Mouse (Mus musculus) kidney, embryonic 16.5 days (tissue): ENCODE data around the gene Ctdspl. TPM values are rescaled to one million over a fixed set of nuclear protein-coding genes. Genes with fewer than 3 reads are reported as not detected.
A peak's percentile ranks its signal among the peaks of the same experiment; 100 is the strongest.

Experiments
- ATAC-seq: fragments of 200-750 bp; cut with Nextera tagmentation; 2 replicates; pipeline ENCODE4 v1.8.0; 2017; ENCODE audit warnings: moderate TSS enrichment; ENCODE audit not compliant: low FRiP score, low TSS enrichment
- H3K27ac ChIP-seq: fragments of 300-500 bp; sonication (generic); 2 replicates; pipeline ENCODE4 v1.5.1; 2014; ENCODE audit warnings: low read length
- H3K27me3 ChIP-seq: fragments of 300-500 bp; sonication (generic); 2 replicates; pipeline ENCODE4 v1.6.1; 2014; ENCODE audit warnings: low read length, control low read depth, mixed read lengths; ENCODE audit not compliant: insufficient read depth
- H3K36me3 ChIP-seq: fragments of 300-500 bp; sonication (generic); 2 replicates; pipeline ENCODE4 v1.6.1; 2014; ENCODE audit warnings: low read length, control low read depth, mixed read lengths; ENCODE audit not compliant: insufficient read depth
- H3K4me1 ChIP-seq: fragments of 300-500 bp; sonication (generic); 2 replicates; pipeline ENCODE4 v1.6.1; 2014; ENCODE audit warnings: low read length, control low read depth, mixed read lengths; ENCODE audit not compliant: insufficient read depth
- H3K4me2 ChIP-seq: fragments of 300-500 bp; sonication (generic); replicated peaks from 2 replicates; pipeline ENCODE4 v1.6.1; 2014; ENCODE audit warnings: low read depth, low read length
- H3K4me3 ChIP-seq: fragments of 300-500 bp; sonication (generic); 2 replicates; pipeline ENCODE4 v1.5.1; 2014; ENCODE audit warnings: mild to moderate bottlenecking, low read length
- H3K9ac ChIP-seq: fragments of 300-500 bp; sonication (generic); replicated peaks from 2 replicates; pipeline ENCODE4 v1.6.1; 2014; ENCODE audit warnings: low read length
- H3K9me3 ChIP-seq: fragments of 300-500 bp; sonication (generic); 2 replicates; pipeline ENCODE4 v1.6.1; 2016; ENCODE audit warnings: low read length, control low read depth
- WGBS: fragments of 180-500 bp; shearing (Covaris S2); extraction: QIAGEN DNeasy Blood & Tissue Kit; methylation state at CpG from one replicate; pipeline ENCODE4 v1.1.7; 2014; 5-methylcytosine and 5-hydroxymethylcytosine counted together
- polyA plus RNA-seq: library from polyadenylated mRNA; unstranded; fragments of >200 nt; fragmentation: Nextera tagmentation; extraction: Ambion mirVana; gene quantifications from 2 replicates; pipeline ENCODE4 v1.2.1, GENCODE M21; 2015

The Ctdspl gene
- polyA plus RNA-seq, 1 experiment from 2014 or later = 27.5 TPM

DNA sequence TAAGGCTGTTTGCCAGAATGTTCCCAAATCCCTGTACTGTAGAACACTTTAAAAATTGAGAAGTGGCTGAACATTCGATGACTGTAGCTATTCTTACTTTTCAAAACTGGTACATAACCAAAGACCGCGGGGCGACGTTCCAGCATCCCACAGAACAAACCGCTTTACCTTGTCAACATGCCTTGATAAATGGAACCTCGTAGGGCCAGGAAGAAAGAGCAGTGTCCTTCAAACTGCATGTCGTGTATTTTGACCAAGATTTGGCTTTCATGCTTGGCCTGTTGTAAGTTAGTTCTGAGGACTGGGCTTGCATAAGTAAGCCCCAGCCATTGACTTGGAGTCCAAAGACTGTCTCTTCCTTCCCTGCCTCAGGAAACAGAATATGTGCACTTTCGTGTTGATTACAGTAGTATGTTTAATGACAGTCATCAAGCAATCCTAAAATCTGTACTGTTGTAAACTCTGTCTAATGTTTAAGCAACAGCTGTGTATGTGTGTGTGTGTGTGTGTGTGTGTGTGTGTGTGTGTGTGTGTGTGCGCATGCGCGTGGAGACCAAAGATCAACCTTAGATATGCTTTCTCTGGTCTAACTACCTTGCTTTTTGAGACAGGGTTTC is 14.4 kb downstream of the Ctdspl start:
- Histone ChIP-seq H3K4me1 (peaks cover 49% of the 10 kb centered on the region), H3K9me3 (no peaks in the 10 kb centered on the region), H3K27me3 (no peaks in the 10 kb centered on the region), H3K36me3 (no peaks in the 10 kb centered on the region), H3K4me2 (no peak overlapping the region), H3K27ac (peak overlapping the region; percentile 61; the same call in 1 of the 2 replicates), H3K4me3 (no peak overlapping the region), H3K9ac (no peak overlapping the region)
- ATAC-seq = no peak
- WGBS = 77% methylated on average over 12 of the region's 12 CpGs

DNA sequence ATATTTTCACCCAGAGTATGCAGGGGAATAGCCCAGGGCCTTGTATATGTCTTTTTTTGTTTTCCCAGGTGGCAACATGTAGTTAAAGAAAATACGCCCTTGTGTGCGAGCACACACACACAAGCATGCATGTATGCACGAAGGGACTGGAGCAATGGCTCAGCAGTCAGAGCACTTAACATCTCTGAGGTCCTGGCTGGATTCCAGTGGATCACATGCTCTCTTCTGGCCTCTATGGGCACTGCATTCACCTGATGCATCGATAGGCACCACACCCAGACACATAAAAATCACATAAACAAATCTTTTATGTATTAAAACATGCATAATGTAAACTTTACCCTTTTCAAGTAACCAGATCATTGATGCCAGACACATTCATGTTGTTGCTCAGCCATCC is 15.8 kb downstream of the Ctdspl start:
- Histone ChIP-seq H3K4me3 (no peak overlapping the region), H3K27me3 (no peaks in the 10 kb centered on the region), H3K9ac (no peak overlapping the region), H3K4me1 (peaks cover 38% of the 10 kb centered on the region), H3K9me3 (no peaks in the 10 kb centered on the region), H3K4me2 (no peak overlapping the region), H3K36me3 (no peaks in the 10 kb centered on the region), H3K27ac (no peak overlapping the region)
- 77% methylated on average over 4 of the region's 4 CpGs for WGBS
- ATAC-seq = no peak

- no peak overlapping the region for H3K4me3 ChIP-seq
- no peaks in the 10 kb centered on the region for H3K9me3 ChIP-seq
- 58% methylated on average over 5 of the region's 5 CpGs for WGBS
- peaks cover 32% of the 10 kb centered on the region for H3K4me1 ChIP-seq
- H3K27ac ChIP-seq = no peak overlapping the region
- no peaks in the 10 kb centered on the region for H3K27me3 ChIP-seq
- no peak for ATAC-seq
- no peak overlapping the region for H3K9ac ChIP-seq
- no peak overlapping the region for H3K4me2 ChIP-seq
- H3K36me3 ChIP-seq = no peaks in the 10 kb centered on the region
These were observed 17.7 kb downstream of the Ctdspl start for GRCm38 (mm10) chr9:118943941-118944340.

DNA sequence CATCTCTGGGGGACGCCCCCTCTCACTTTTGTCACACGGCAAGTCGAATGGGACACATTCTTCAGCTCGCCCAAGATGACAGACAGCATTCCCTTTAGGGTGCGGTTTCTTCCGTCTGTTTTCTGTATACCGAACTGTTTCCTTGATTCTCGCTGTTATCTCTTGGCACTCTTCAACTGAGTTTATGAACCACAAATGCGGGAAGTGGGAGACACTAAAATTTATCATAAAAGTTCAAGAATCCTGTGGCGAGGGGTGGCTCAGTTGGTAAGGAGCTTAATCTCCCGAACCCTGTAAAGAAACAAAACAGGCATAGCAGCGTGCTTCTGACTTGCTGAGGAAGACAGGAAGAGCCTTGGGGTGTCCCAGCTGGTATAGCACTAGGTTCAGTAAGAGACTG is 18.1 kb downstream of the Ctdspl start:
- no peak overlapping the region for H3K9ac ChIP-seq
- no peaks in the 10 kb centered on the region for H3K9me3 ChIP-seq
- no peak overlapping the region for H3K4me3 ChIP-seq
- H3K27me3 ChIP-seq = no peaks in the 10 kb centered on the region
- 71% methylated on average over 12 of the region's 12 CpGs for WGBS
- H3K36me3 ChIP-seq = no peaks in the 10 kb centered on the region
- no peak for ATAC-seq
- H3K4me1 ChIP-seq = peaks cover 31% of the 10 kb centered on the region
- H3K4me2 ChIP-seq = no peak overlapping the region
- no peak overlapping the region for H3K27ac ChIP-seq

- Histone ChIP-seq H3K4me1 (peaks cover 25% of the 10 kb centered on the region), H3K9ac (no peak overlapping the region), H3K4me3 (no peak overlapping the region), H3K27me3 (no peaks in the 10 kb centered on the region), H3K27ac (no peak overlapping the region), H3K36me3 (0 out of 2 replicates have a peak, but pooled peaks cover 8% of the 10 kb centered on the region), H3K4me2 (no peak overlapping the region), H3K9me3 (no peaks in the 10 kb centered on the region)
- 88% methylated on average over 5 of the region's 5 CpGs for WGBS
- ATAC-seq = no peak
These were observed 22.2 kb downstream of the Ctdspl start for GRCm38 (mm10) chr9:118948486-118948885.

DNA sequence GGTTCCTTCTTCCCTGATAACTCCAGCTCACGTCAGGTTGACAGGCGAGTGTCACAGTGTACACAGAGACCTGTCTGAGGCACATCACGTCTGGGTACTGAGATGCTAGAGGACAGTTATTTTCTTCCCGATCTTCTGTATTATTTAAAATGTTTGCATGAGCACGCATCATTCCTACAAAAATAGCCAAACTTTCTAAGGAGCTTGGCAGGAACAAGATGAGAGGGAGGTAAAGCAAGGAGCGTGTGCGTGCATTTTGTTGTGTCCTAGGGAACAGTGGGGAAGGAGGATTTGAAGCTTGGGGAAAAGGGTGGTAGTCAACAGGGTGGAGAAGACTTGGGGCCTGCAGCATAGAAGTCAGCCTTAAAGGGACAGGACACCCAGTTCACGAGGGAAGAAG is 22.9 kb downstream of the Ctdspl start:
- H3K27ac ChIP-seq = no peak overlapping the region
- ATAC-seq = no peak
- no peak overlapping the region for H3K4me2 ChIP-seq

GRCm38 (mm10) chr9:118949654-118950053 is 23.4 kb downstream of the Ctdspl start:
- 0 out of 2 replicates have a peak, but pooled peaks cover 10% of the 10 kb centered on the region for H3K36me3 ChIP-seq
- no peak overlapping the region for H3K9ac ChIP-seq
- 50% methylated on average over 4 of the region's 4 CpGs for WGBS
- no peak overlapping the region for H3K27ac ChIP-seq
- no peak overlapping the region for H3K4me3 ChIP-seq
- peaks cover 20% of the 10 kb centered on the region for H3K4me1 ChIP-seq
- ATAC-seq = no peak
- peaks cover under 1% of the 10 kb centered on the region; the same call in 1 of the 2 replicates for H3K9me3 ChIP-seq
- no peak overlapping the region for H3K4me2 ChIP-seq
- no peaks in the 10 kb centered on the region for H3K27me3 ChIP-seq

More for the DNA sequence above, 22.9 kb downstream of the Ctdspl start:
- no peaks in the 10 kb centered on the region for H3K9me3 ChIP-seq
- H3K27me3 ChIP-seq = no peaks in the 10 kb centered on the region
- H3K36me3 ChIP-seq = 0 out of 2 replicates have a peak, but pooled peaks cover 8% of the 10 kb centered on the region
- H3K4me1 ChIP-seq = peaks cover 22% of the 10 kb centered on the region
- no peak overlapping the region for H3K4me3 ChIP-seq
- 84% methylated on average over 8 of the region's 8 CpGs for WGBS
- H3K9ac ChIP-seq = no peak overlapping the region

GRCm38 (mm10) chr9:118950061-118950460 is 23.8 kb downstream of the Ctdspl start:
- Histone ChIP-seq H3K9ac (no peak overlapping the region), H3K27ac (no peak overlapping the region)

DNA sequence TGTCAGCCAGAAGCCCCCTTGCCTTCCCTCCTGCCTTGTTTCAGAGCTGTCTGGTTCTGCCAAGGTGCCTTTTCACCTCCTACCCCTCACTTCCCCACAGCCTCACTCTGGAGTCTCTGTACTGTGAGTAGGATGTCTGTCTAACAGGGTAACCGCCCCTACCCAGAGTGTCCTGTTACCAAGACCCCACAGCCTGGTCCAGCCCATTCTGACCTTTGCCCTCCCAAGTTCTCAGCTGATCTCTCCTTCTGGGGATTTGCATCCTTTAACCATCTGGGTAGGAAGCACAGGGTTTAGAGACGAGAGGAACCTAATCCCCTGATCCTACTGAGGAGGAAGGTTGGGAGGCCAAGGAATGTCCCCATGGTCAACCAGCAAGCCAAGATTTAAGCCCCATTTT is 24.5 kb downstream of the Ctdspl start:
- no peak; the same call in 1 of the 2 replicates for ATAC-seq
- 54% methylated on average over 2 of the region's 2 CpGs for WGBS
- H3K4me2 ChIP-seq = no peak overlapping the region
- 0 out of 2 replicates have a peak, but pooled peaks cover 13% of the 10 kb centered on the region for H3K36me3 ChIP-seq
- peaks cover 20% of the 10 kb centered on the region for H3K4me1 ChIP-seq
- no peak overlapping the region for H3K27ac ChIP-seq
- H3K9me3 ChIP-seq = peaks cover 3% of the 10 kb centered on the region; the same call in 1 of the 2 replicates
- no peaks in the 10 kb centered on the region for H3K27me3 ChIP-seq
- H3K9ac ChIP-seq = no peak overlapping the region
- no peak overlapping the region for H3K4me3 ChIP-seq

More at GRCm38 (mm10) chr9:118950061-118950460, 23.8 kb downstream of the Ctdspl start:
- ATAC-seq = no peak
- H3K36me3 ChIP-seq = 0 out of 2 replicates have a peak, but pooled peaks cover 13% of the 10 kb centered on the region
- 64% methylated on average over 10 of the region's 10 CpGs for WGBS
- H3K4me1 ChIP-seq = peaks cover 20% of the 10 kb centered on the region
- H3K4me3 ChIP-seq = no peak overlapping the region
- H3K27me3 ChIP-seq = no peaks in the 10 kb centered on the region
- no peak overlapping the region for H3K4me2 ChIP-seq
- peaks cover 3% of the 10 kb centered on the region; the same call in 1 of the 2 replicates for H3K9me3 ChIP-seq

GRCm38 (mm10) chr9:118951381-118951780 is 25.1 kb downstream of the Ctdspl start:
- H3K4me3 ChIP-seq = no peak overlapping the region
- peaks cover 3% of the 10 kb centered on the region; the same call in 1 of the 2 replicates for H3K9me3 ChIP-seq
- peaks cover 20% of the 10 kb centered on the region for H3K4me1 ChIP-seq
- H3K27me3 ChIP-seq = no peaks in the 10 kb centered on the region
- H3K36me3 ChIP-seq = 0 out of 2 replicates have a peak, but pooled peaks cover 15% of the 10 kb centered on the region
- ATAC-seq = no peak
- H3K4me2 ChIP-seq = no peak overlapping the region
- H3K27ac ChIP-seq = no peak overlapping the region
- 93% methylated on average over 7 of the region's 7 CpGs for WGBS
- no peak overlapping the region for H3K9ac ChIP-seq
